In the genomic region with DNA sequence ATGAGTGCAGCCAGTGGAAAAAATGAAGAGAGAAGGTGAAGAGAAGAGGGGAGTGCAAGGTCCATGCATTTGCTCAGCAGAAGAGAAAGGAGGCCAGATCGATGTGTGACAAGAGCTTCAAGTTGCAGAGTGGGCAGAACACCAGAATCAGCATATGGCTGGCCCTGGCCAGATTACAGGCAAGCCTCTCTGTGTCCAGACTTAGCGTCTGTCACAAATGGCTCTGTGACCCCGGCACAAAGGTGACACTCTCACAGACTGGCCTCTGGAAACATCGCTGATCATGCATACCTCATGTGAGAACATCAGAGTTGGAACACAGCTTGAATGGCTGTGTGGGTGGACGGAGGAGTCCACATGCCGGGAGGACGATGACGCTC, we compare ENCODE assay signal across 12 mouse cellular contexts. TPM values are rescaled to one million over a fixed set of nuclear protein-coding genes. Genes with fewer than 3 reads are reported as not detected.
DNase-seq lines count a peak whose midpoint lies in the region; ATAC-seq lines count a peak whose summit lies in the region.
"Had no signal": no experiment of that assay in that cellular context is flagged by ENCODE, and none has a peak within 500 bp of the region (broad histone marks: within the 10 kb centered on the region; RNA-seq: fewer than 3 reads in every experiment).

No protein-coding gene starts in this region.

- peak; percentile 23 for DNase-seq in hindbrain, embryonic 10.5 days (ENCODE audit: low spot score)
- peak; percentile 60 to 74 for DNase-seq in cerebellum, adult 18-20 months
- peak; percentile 18 for DNase-seq in embryonic facial prominence, embryonic 10.5 days (ENCODE audit: low spot score)
- DNase-seq in kidney, postnatal 14 days: peak; percentile 39
- DNase-seq in spleen, postnatal 14 days (ENCODE audit: low spot score in 2 of 2): no peak
- DNase-seq in layer of hippocampus, adult 11-12 months (ENCODE audit: low spot score): no peak
- DNase-seq in urinary bladder, postnatal 4 days (ENCODE audit: low spot score in 2 of 2): no peak
- DNase-seq: layer of hippocampus, adult 9-11 months; lung, adult 2 months; right cerebral cortex, postnatal 4 days; thymus, postnatal 14 days had no signal

- no peak overlapping the region for H3K4me2 ChIP-seq in hindbrain, embryonic 13.5 days

- H3K27me3 ChIP-seq in hindbrain, embryonic 10.5 days (ENCODE audit: insufficient read depth, poor library complexity, severe bottlenecking): no peaks in the 10 kb centered on the region
- H3K27me3 ChIP-seq in hindbrain, embryonic 13.5 days: no peaks in the 10 kb centered on the region
- no peaks in the 10 kb centered on the region for H3K27me3 ChIP-seq in embryonic facial prominence, embryonic 10.5 days (replicated peaks; ENCODE audit: low read depth, poor library complexity, severe bottlenecking)

- H3K27ac ChIP-seq in hindbrain, embryonic 10.5 days: no peak overlapping the region
- no peak overlapping the region for H3K27ac ChIP-seq in hindbrain, embryonic 13.5 days
- H3K27ac ChIP-seq in embryonic facial prominence, embryonic 10.5 days (replicated peaks): peak overlapping the region; percentile 44; the same call in 1 of the 2 replicates

- H3K9ac ChIP-seq in hindbrain, embryonic 13.5 days: no peak overlapping the region

- 69% methylated on average over 8 of the region's 8 CpGs for WGBS in hindbrain, embryonic 10.5 days
- 71% methylated on average over 8 of the region's 8 CpGs for WGBS in hindbrain, embryonic 13.5 days
- WGBS in embryonic facial prominence, embryonic 10.5 days: 73% methylated on average over 8 of the region's 8 CpGs

- H3K9me3 ChIP-seq in hindbrain, embryonic 10.5 days: no peaks in the 10 kb centered on the region
- no peaks in the 10 kb centered on the region for H3K9me3 ChIP-seq in hindbrain, embryonic 13.5 days
- no peaks in the 10 kb centered on the region for H3K9me3 ChIP-seq in embryonic facial prominence, embryonic 10.5 days

- ATAC-seq in hindbrain, embryonic 13.5 days (ENCODE audit: low FRiP score): no peak

- no peak overlapping the region for H3K4me3 ChIP-seq in hindbrain, embryonic 10.5 days
- H3K4me3 ChIP-seq in hindbrain, embryonic 13.5 days: no peak overlapping the region
- no peak overlapping the region for H3K4me3 ChIP-seq in embryonic facial prominence, embryonic 10.5 days

- H3K36me3 ChIP-seq in hindbrain, embryonic 10.5 days: no peaks in the 10 kb centered on the region
- no peaks in the 10 kb centered on the region for H3K36me3 ChIP-seq in hindbrain, embryonic 13.5 days
- no peaks in the 10 kb centered on the region for H3K36me3 ChIP-seq in embryonic facial prominence, embryonic 10.5 days (replicated peaks)

- peaks cover 15% of the 10 kb centered on the region; the same call in 1 of the 2 replicates for H3K4me1 ChIP-seq in hindbrain, embryonic 10.5 days (replicated peaks)
- no peaks in the 10 kb centered on the region; the same call in 1 of the 2 replicates for H3K4me1 ChIP-seq in hindbrain, embryonic 13.5 days (replicated peaks)
- peaks cover 23% of the 10 kb centered on the region for H3K4me1 ChIP-seq in embryonic facial prominence, embryonic 10.5 days

RNA-seq across cellular contexts. Expression of gene Frem2, which starts 46.0 kb away (rescaled TPM):
- 3.5 and 6.0 TPM in 2 replicates for polyA plus RNA-seq in hindbrain, embryonic 10.5 days (2016; fragmentation: Nextera tagmentation; extraction: Ambion mirVana)
- 1.3 TPM in 2 replicates for polyA plus RNA-seq in hindbrain, embryonic 13.5 days (2015; fragmentation: Nextera tagmentation; extraction: Ambion mirVana)
- 7.8 and 10.8 TPM in 2 replicates for polyA plus RNA-seq in embryonic facial prominence, embryonic 10.5 days (2016; fragmentation: Nextera tagmentation; extraction: Ambion mirVana)

Comparison
In these comparisons a context has a peak if more than half of its experiments do, and no peak if none do; other contexts are left out.
1. DNase-seq: peak in hindbrain, embryonic 10.5 days (single experiment), cerebellum, adult 18-20 months (2 of 2), embryonic facial prominence, embryonic 10.5 days (single experiment) and kidney, postnatal 14 days (single experiment); none in spleen, postnatal 14 days (0 of 2), layer of hippocampus, adult 11-12 months (single experiment) and urinary bladder, postnatal 4 days (0 of 2).